Mouse (Mus musculus) stomach, embryonic 16.5 days (tissue): Measurements from ENCODE around the gene E2f4. TPM values are rescaled to one million over a fixed set of nuclear protein-coding genes. Genes with fewer than 3 reads are reported as not detected.
A peak's percentile ranks its signal among the peaks of the same experiment; 100 is the strongest.

ENCODE experiments used
- ATAC-seq: fragments of 200-750 bp; cut with Nextera tagmentation; 2 replicates; pipeline ENCODE4 v1.8.0; 2017; ENCODE audit warnings: moderate number of reproducible peaks, moderate TSS enrichment; ENCODE audit not compliant: insufficient read depth, low FRiP score
- H3K27ac ChIP-seq: fragments of 300-500 bp; sonication (generic); 2 replicates; pipeline ENCODE4 v1.5.1; 2014; ENCODE audit warnings: low read length
- H3K27me3 ChIP-seq: fragments of 300-500 bp; sonication (generic); 2 replicates; pipeline ENCODE4 v1.6.1; 2014; ENCODE audit warnings: low read length, control low read depth, mixed read lengths; ENCODE audit not compliant: control insufficient read depth, insufficient read depth
- H3K36me3 ChIP-seq: fragments of 300-500 bp; sonication (generic); 2 replicates; pipeline ENCODE4 v1.6.1; 2014; ENCODE audit warnings: low read length; ENCODE audit not compliant: control insufficient read depth, insufficient read depth
- H3K4me1 ChIP-seq: fragments of 300-500 bp; sonication (generic); 2 replicates; pipeline ENCODE4 v1.6.1; 2014; ENCODE audit warnings: low read length, control low read depth, mixed read lengths; ENCODE audit not compliant: control insufficient read depth, insufficient read depth
- H3K4me2 ChIP-seq: fragments of 300-500 bp; sonication (generic); 2 replicates; pipeline ENCODE4 v1.6.1; 2014; ENCODE audit warnings: low read depth, low read length, mixed read lengths
- H3K4me3 ChIP-seq: fragments of 300-500 bp; sonication (generic); replicated peaks from 2 replicates; pipeline ENCODE4 v1.5.1; 2014; ENCODE audit warnings: mild to moderate bottlenecking, low read length
- H3K9ac ChIP-seq: fragments of 300-500 bp; sonication (generic); 2 replicates; pipeline ENCODE4 v1.6.1; 2014; ENCODE audit warnings: low read length
- H3K9me3 ChIP-seq: fragments of 300-500 bp; sonication (generic); replicated peaks from 2 replicates; pipeline ENCODE4 v1.6.1; 2016; ENCODE audit warnings: low read length, control low read depth; ENCODE audit not compliant: control insufficient read depth
- WGBS: fragments of 180-500 bp; shearing (Covaris S2); extraction: QIAGEN DNeasy Blood & Tissue Kit; methylation state at CpG from one replicate; pipeline ENCODE4 v1.1.7; 2014; 5-methylcytosine and 5-hydroxymethylcytosine counted together
- polyA plus RNA-seq: library from polyadenylated mRNA; unstranded; fragments of >200 nt; fragmentation: Nextera tagmentation; extraction: Ambion mirVana; gene quantifications from 2 replicates; pipeline ENCODE4 v1.2.1, GENCODE M21; 2015

Gene E2f4
- polyA plus RNA-seq, 1 experiment from 2014 or later = 72.0 TPM

DNA sequence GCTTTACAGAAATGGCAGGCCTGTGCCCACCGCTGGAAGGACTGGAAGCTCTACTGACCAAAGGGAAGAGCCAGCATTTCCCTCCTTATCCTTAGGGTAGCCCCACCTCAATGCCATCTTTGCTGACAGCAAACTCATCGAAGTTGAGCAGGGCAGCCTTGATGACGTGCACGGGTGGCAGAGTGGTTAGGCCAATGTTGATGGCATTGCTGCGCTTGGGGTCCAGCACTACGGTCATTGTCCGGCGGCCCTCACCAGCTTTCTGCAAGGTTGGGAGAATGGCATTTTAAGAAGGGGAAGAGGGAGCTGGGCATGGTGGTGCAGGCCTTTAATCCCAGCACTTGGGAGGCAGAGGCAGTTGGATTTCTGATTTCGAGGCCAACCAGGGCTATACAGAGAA is 34.5 kb downstream of the E2f4 start:
- Histone ChIP-seq H3K4me2 (no peak overlapping the region), H3K4me1 (peaks cover 6% of the 10 kb centered on the region), H3K9me3 (no peaks in the 10 kb centered on the region), H3K27ac (no peak overlapping the region), H3K4me3 (no peak overlapping the region), H3K27me3 (no peaks in the 10 kb centered on the region), H3K36me3 (peaks cover 57% of the 10 kb centered on the region), H3K9ac (no peak overlapping the region)
- no peak for ATAC-seq
- WGBS = 93% methylated on average over 9 of the region's 9 CpGs

DNA sequence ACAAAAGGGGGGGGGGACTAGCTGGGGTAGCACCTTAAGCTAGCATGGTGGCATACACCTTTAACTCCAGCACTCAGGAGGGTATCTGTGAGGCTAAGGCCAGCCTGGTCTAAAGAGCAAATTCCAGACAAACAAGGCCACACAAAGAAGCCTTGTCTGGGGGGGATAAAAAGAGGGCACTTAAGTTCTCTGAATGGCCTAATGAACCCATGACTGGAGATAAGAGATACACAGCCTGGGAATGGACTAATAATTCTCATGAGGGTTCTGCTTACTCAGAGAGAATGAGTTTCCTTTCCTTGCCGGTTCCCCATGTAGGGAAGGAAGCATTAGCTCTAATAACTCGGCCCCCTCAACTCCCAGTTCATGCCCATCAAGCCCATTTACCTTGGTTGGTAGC is 35.1 kb downstream of the E2f4 start:
- 56% methylated on average over 2 of the region's 2 CpGs for WGBS
- Histone ChIP-seq H3K4me1 (peaks cover under 1% of the 10 kb centered on the region), H3K4me3 (no peak overlapping the region), H3K36me3 (peaks cover 57% of the 10 kb centered on the region), H3K27ac (no peak overlapping the region), H3K27me3 (no peaks in the 10 kb centered on the region), H3K4me2 (no peak overlapping the region), H3K9me3 (no peaks in the 10 kb centered on the region), H3K9ac (no peak overlapping the region)
- ATAC-seq = peak; percentile 34; the same call in 1 of the 2 replicates

DNA sequence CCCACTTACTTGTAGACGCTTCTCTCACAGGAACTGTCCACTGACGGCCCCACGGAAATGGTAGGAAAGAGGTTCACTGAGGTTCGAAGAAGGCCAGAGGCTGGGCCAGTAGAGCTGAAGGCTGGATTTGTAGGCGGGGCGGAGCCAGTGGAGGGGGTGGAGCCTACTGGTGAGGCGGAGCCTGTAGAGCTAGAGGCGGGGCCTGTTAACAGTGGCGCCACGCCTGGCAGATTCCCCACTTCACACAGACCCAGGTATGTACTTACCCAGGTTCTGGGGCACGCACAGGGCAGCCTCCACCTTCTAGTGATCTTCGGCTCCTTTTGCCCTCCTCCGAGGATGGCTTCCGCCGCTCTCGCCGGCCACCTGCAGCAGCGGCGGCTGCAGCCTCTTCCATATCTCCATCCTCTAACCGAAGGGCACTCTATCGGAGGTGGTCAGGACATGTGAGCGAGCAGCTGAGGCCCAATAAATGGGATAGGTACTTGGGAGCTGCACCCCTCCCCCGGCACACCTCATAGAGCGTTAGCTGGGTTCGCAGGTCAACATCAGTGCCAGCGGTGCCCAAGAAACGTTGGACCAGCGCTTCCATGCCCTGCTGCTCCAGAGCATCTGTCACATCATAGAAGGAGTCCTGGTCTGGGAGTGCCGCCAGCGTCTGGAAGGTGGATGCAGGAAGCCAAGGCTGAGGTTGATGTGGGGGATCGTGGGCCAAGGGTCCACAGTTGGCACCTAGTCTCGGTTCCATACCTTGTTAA is 39.1 kb downstream of the E2f4 start:
- WGBS = 70% methylated on average over 32 of the region's 32 CpGs
- no peak for ATAC-seq
- Histone ChIP-seq H3K27ac (no peak overlapping the region), H3K4me2 (no peak overlapping the region), H3K4me3 (no peak overlapping the region), H3K9ac (no peak overlapping the region), H3K4me1 (peaks cover 30% of the 10 kb centered on the region), H3K27me3 (no peaks in the 10 kb centered on the region), H3K9me3 (no peaks in the 10 kb centered on the region), H3K36me3 (peaks cover 27% of the 10 kb centered on the region)

DNA sequence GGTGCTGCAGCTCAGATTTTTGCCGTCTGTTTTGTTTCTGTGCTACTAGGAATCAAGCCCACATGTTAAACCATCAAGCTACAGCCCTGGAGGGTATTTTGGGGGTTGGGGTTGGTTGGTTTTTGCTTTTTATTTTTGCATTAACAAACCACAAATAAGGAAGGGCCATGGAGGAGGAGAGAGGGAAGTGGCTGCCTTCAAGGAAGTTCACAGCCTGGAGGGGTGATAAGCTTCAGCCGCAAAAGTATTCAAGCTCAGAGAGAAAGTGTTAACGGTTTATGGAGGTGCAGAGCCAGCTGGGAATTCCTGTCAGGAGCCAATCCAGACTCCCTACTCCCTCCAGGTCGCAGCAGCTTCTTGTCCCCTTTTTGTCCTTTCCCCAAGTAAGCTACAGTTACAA is 41.5 kb downstream of the E2f4 start:
- no peak for ATAC-seq
- Histone ChIP-seq H3K36me3 (peaks cover 26% of the 10 kb centered on the region), H3K4me3 (no peak overlapping the region), H3K4me2 (no peak overlapping the region), H3K9me3 (no peaks in the 10 kb centered on the region), H3K9ac (no peak overlapping the region), H3K27ac (no peak overlapping the region), H3K4me1 (peaks cover 43% of the 10 kb centered on the region), H3K27me3 (no peaks in the 10 kb centered on the region)
- 27% methylated on average over 4 of the region's 4 CpGs for WGBS

DNA sequence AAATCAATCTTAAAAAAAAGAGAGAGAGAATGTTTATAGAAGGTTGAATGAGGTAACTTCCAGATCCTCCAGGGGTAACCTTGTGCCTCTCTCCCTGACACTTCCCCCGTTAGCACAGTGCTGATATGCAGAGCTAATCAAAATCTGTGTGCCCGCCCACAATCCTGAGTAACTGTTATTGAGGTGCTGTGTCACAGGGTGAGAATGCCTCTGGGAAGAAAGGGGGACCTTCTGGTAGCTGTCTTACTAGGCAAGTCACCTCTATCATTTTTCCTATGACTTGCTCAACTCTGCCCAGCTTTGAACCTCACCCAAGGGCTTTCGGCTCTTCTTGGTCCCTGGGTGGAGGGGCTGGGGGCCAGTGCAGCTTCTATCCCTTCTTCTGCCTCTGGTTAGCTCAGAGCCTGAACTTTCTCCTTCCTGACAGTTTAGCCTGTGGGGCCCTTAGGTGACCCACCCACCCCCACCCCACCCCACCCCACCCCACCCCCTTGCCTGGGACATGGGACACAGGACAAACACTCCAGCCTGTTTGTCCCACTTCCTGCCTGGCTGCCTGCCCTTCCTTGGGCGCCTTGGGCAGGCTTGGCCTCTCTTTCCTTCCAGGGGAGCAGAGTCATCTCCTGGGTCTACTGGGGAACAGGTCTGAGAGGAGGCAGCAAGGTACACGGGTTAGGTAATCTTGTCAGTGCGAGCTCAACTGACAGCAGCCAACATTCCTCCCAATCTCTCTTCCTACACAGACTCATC is 42.6 kb downstream of the E2f4 start:
- no peak overlapping the region for H3K4me2 ChIP-seq
- H3K36me3 ChIP-seq = peaks cover 15% of the 10 kb centered on the region
- H3K9me3 ChIP-seq = no peaks in the 10 kb centered on the region
- H3K27ac ChIP-seq = peak overlapping the region; percentile 72
- WGBS = 53% methylated on average over 6 of the region's 6 CpGs
- no peak overlapping the region for H3K4me3 ChIP-seq
- no peaks in the 10 kb centered on the region for H3K27me3 ChIP-seq
- peak; percentile 62 for ATAC-seq
- 0 out of 2 replicates have a peak overlapping the region, but pooled peaks have one; percentile 32 for H3K9ac ChIP-seq
- peaks cover 53% of the 10 kb centered on the region for H3K4me1 ChIP-seq

DNA sequence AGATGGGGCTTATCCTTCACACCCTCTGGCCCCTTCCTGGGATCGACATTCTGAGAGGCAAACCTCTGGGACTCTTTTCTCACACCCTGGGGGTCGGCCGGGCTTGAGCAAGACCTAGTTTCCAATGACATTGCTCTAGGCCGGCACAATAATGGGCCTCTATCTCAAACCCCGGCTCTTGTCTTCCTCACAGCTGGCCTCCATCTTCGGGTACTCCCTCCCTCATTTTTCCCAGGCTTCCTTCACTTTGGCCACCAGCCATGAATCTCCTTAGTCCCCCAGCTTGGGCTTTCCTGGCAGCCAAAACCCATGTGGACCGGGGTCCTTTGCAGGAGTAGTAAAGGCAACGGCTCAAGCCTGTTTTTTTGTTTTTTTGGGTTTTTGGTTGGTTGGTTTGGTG is 43.9 kb downstream of the E2f4 start:
- 0 out of 2 replicates have a peak, but pooled peaks have one; percentile 5 for ATAC-seq
- H3K27me3 ChIP-seq = no peaks in the 10 kb centered on the region
- peaks cover 5% of the 10 kb centered on the region for H3K36me3 ChIP-seq
- no peak overlapping the region for H3K9ac ChIP-seq
- 31% methylated on average over 8 of the region's 8 CpGs for WGBS
- no peak overlapping the region for H3K4me3 ChIP-seq
- no peaks in the 10 kb centered on the region for H3K9me3 ChIP-seq
- H3K27ac ChIP-seq = peak overlapping the region; percentile 72
- H3K4me1 ChIP-seq = peaks cover 67% of the 10 kb centered on the region
- no peak overlapping the region for H3K4me2 ChIP-seq

DNA sequence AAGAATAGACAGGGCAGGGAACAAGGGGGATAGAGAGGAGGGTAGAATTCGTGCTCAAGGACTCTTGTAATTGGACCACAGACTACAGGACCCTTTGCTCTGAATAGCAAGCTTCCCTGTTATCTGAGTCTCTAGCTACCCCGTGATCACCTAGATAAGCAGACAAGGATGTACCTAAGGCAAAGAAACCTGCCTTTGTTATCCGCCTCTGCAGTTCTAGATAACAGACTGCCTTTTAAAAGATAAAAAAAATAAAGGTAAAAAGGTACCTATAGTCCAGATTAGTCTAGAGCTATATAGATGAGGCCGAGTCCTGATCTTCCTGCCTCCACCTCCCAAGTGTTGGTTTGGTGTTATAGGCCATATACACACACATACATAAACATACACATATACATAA is 45.3 kb downstream of the E2f4 start:
- Histone ChIP-seq H3K4me2 (no peak overlapping the region), H3K9ac (no peak overlapping the region), H3K4me1 (peaks cover 70% of the 10 kb centered on the region), H3K27ac (no peak overlapping the region), H3K4me3 (no peak overlapping the region), H3K27me3 (no peaks in the 10 kb centered on the region), H3K36me3 (no peaks in the 10 kb centered on the region), H3K9me3 (no peaks in the 10 kb centered on the region)
- WGBS = 67% methylated on average over 4 of the region's 4 CpGs
- ATAC-seq = no peak

DNA sequence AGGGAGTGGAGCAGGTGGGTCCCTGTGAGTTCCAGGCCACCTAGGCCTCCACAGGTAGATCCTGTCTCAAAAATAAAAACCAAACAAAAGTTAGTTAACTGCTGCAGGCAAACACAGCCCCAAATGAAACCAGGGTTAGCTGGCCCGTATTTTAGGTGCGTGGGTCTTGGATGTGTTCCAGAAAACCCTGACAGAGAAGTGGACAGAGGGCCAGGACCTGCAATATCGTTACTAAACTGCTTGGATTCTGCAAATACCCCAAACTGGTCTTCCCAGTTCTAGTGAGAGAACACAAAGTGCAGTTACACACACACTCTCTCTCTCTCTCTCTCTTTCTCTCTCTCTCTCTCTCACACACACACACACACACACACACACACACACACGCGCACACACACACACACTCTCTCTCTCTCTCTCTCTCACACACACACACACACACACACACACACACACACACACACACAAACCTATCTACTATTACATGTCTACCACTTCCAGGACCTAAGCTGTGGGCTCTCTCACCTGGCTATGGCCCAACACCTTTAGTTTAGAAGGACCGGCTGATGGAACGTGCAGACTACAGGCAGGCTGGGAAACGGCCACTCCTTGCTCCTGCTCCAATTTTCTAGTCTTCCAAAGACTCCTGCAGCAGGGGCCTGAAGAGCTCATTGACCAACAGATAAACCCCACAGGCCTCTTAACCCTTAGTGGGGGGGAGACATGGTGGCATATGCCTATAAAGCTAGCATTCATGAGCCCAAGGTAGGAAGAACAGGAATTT is 46.5 kb downstream of the E2f4 start:
- Histone ChIP-seq H3K4me1 (peaks cover 69% of the 10 kb centered on the region), H3K9me3 (no peaks in the 10 kb centered on the region), H3K4me2 (peak overlapping the region; percentile 19; the same call in 1 of the 2 replicates), H3K36me3 (no peaks in the 10 kb centered on the region), H3K27ac (peak overlapping the region; percentile 85), H3K27me3 (no peaks in the 10 kb centered on the region), H3K9ac (peak overlapping the region; percentile 31; the same call in 1 of the 2 replicates), H3K4me3 (no peak overlapping the region)
- ATAC-seq = no peak
- WGBS = 46% methylated on average over 8 of the region's 8 CpGs
